In genomic region chr8:57772732-57773265, GRCm38 (mm10) we compare ENCODE assay signal across 11 mouse cellular contexts.
DNase-seq lines count a peak whose midpoint lies in the region; ATAC-seq and TF ChIP-seq lines count a peak whose summit lies in the region.
"Had no signal": no experiment of that assay in that cellular context is flagged by ENCODE, and none has a peak within 500 bp of the region (broad histone marks: within the 10 kb centered on the region; RNA-seq: fewer than 3 reads in every experiment).

No protein-coding gene starts in this region.

- no peaks in the 10 kb centered on the region for H3K27me3 ChIP-seq in kidney, postnatal 0 days (ENCODE audit: insufficient read depth, low read length)
- H3K27me3 ChIP-seq in embryonic facial prominence, embryonic 11.5 days (ENCODE audit: control insufficient read depth, insufficient read depth, low read length): no peaks in the 10 kb centered on the region
- H3K27me3 ChIP-seq in midbrain, embryonic 14.5 days (ENCODE audit: control insufficient read depth, insufficient read depth, low read length): no peaks in the 10 kb centered on the region
- H3K27me3 ChIP-seq: forebrain, embryonic 15.5 days; lung, embryonic 15.5 days had no signal

- no peaks in the 10 kb centered on the region for H3K36me3 ChIP-seq in kidney, postnatal 0 days (ENCODE audit: insufficient read depth, low read length)
- H3K36me3 ChIP-seq in embryonic facial prominence, embryonic 11.5 days (replicated peaks; ENCODE audit: control insufficient read depth, insufficient read depth, low read depth, low read length): no peaks in the 10 kb centered on the region
- H3K36me3 ChIP-seq in midbrain, embryonic 14.5 days (ENCODE audit: control insufficient read depth, insufficient read depth, low read length): no peaks in the 10 kb centered on the region
- H3K36me3 ChIP-seq: forebrain, embryonic 15.5 days; lung, embryonic 15.5 days had no signal

- WGBS in kidney, postnatal 0 days: 14% methylated on average over 12 of the region's 12 CpGs
- WGBS in embryonic facial prominence, embryonic 11.5 days: 56% methylated on average over 12 of the region's 12 CpGs
- WGBS in midbrain, embryonic 14.5 days: 25% methylated on average over 12 of the region's 12 CpGs

- peaks cover 6% of the 10 kb centered on the region; the same call in 1 of the 2 replicates for H3K4me1 ChIP-seq in kidney, postnatal 0 days (replicated peaks; ENCODE audit: insufficient read depth, low read length)
- H3K4me1 ChIP-seq in embryonic facial prominence, embryonic 11.5 days (ENCODE audit: control insufficient read depth, insufficient read depth, low read length): no peaks in the 10 kb centered on the region
- H3K4me1 ChIP-seq in midbrain, embryonic 14.5 days (ENCODE audit: control insufficient read depth, insufficient read depth, low read length): peaks cover 7% of the 10 kb centered on the region
- H3K4me1 ChIP-seq: forebrain, embryonic 15.5 days; lung, embryonic 15.5 days had no signal

- peak; percentile 47 for DNase-seq in embryo, embryonic 10 days (ENCODE audit: low spot score)
- no peak for DNase-seq in embryo, embryonic 9.5 days (ENCODE audit: extremely low spot score)
- DNase-seq in kidney, postnatal 0 days (ENCODE audit: low spot score): peak; percentile 64
- no peak for DNase-seq in kidney, postnatal 10 days
- peak; percentile 29 for DNase-seq in embryonic facial prominence, embryonic 11.5 days (ENCODE audit: low spot score)
- peak; percentile 44 for DNase-seq in midbrain, embryonic 14.5 days
- no peak for DNase-seq in urinary bladder, postnatal 25 days (ENCODE audit: low spot score)
- DNase-seq in yolk sac, embryonic 10.5 days (ENCODE audit: low spot score): no peak
- DNase-seq: spleen, adult 18-20 months had no signal

- H3K27ac ChIP-seq in kidney, postnatal 0 days: no peak overlapping the region
- no peak overlapping the region for H3K27ac ChIP-seq in embryonic facial prominence, embryonic 11.5 days (replicated peaks; ENCODE audit: low read depth, low read length)
- no peak overlapping the region for H3K27ac ChIP-seq in midbrain, embryonic 14.5 days (replicated peaks; ENCODE audit: low read depth, low read length)
- H3K27ac ChIP-seq: forebrain, embryonic 15.5 days; lung, embryonic 15.5 days had no signal

- H3K9me3 ChIP-seq in kidney, postnatal 0 days (replicated peaks; ENCODE audit: low read length): no peaks in the 10 kb centered on the region
- H3K9me3 ChIP-seq in embryonic facial prominence, embryonic 11.5 days (replicated peaks; ENCODE audit: control insufficient read depth, low read length): no peaks in the 10 kb centered on the region
- no peaks in the 10 kb centered on the region for H3K9me3 ChIP-seq in midbrain, embryonic 14.5 days (ENCODE audit: control insufficient read depth, low read length)
- H3K9me3 ChIP-seq: forebrain, embryonic 15.5 days; lung, embryonic 15.5 days had no signal

- ATAC-seq in kidney, postnatal 0 days (replicated peaks; ENCODE audit: low FRiP score, low read depth): peak; percentile 87
- no peak for ATAC-seq in embryonic facial prominence, embryonic 11.5 days (replicated peaks; ENCODE audit: insufficient number of reproducible peaks, low FRiP score, low TSS enrichment, low read depth)
- peak; percentile 57; the same call in 1 of the 2 replicates for ATAC-seq in midbrain, embryonic 14.5 days (ENCODE audit: low FRiP score, low TSS enrichment)
- ATAC-seq: forebrain, embryonic 15.5 days had no signal

- H3K4me2 ChIP-seq in kidney, postnatal 0 days (ENCODE audit: low read length): no peak overlapping the region
- no peak overlapping the region for H3K4me2 ChIP-seq in embryonic facial prominence, embryonic 11.5 days (ENCODE audit: low read depth, low read length)
- H3K4me2 ChIP-seq in midbrain, embryonic 14.5 days (ENCODE audit: low read length): no peak overlapping the region
- H3K4me2 ChIP-seq: forebrain, embryonic 15.5 days; lung, embryonic 15.5 days had no signal

- TF ChIP-seq CTCF in kidney, postnatal 0 days (IDR thresholded peaks at IDR 0.05; ENCODE audit: low read depth): no peak

- H3K4me3 ChIP-seq in kidney, postnatal 0 days (replicated peaks; ENCODE audit: low read depth, low read length): no peak overlapping the region
- H3K4me3 ChIP-seq in embryonic facial prominence, embryonic 11.5 days (ENCODE audit: low read depth, low read length): no peak overlapping the region
- no peak overlapping the region for H3K4me3 ChIP-seq in midbrain, embryonic 14.5 days (replicated peaks; ENCODE audit: low read depth, low read length)
- H3K4me3 ChIP-seq: forebrain, embryonic 15.5 days; lung, embryonic 15.5 days had no signal

- H3K9ac ChIP-seq in kidney, postnatal 0 days (ENCODE audit: low read depth, low read length): no peak overlapping the region
- no peak overlapping the region for H3K9ac ChIP-seq in embryonic facial prominence, embryonic 11.5 days (replicated peaks; ENCODE audit: low read length)
- H3K9ac ChIP-seq in midbrain, embryonic 14.5 days (replicated peaks; ENCODE audit: low read length): no peak overlapping the region
- H3K9ac ChIP-seq: forebrain, embryonic 15.5 days; lung, embryonic 15.5 days had no signal

Comparison
In these comparisons a context has a peak if more than half of its experiments do, and no peak if none do; other contexts are left out.
1. DNase-seq: peak in embryo, embryonic 10 days (single experiment), kidney, postnatal 0 days (single experiment), embryonic facial prominence, embryonic 11.5 days (single experiment) and midbrain, embryonic 14.5 days (single experiment); none in embryo, embryonic 9.5 days (single experiment), kidney, postnatal 10 days (single experiment), urinary bladder, postnatal 25 days (single experiment) and yolk sac, embryonic 10.5 days (single experiment).